ENCODE assay signal across 16 mouse cellular contexts in genomic region chr13:81132691-81133090, GRCm38 (mm10).
DNase-seq lines count a peak whose midpoint lies in the region; ATAC-seq lines count a peak whose summit lies in the region.
"Had no signal": no experiment of that assay in that cellular context is flagged by ENCODE, and none has a peak within 500 bp of the region (broad histone marks: within the 10 kb centered on the region; RNA-seq: fewer than 3 reads in every experiment).

No protein-coding gene starts in this region.

- H3K4me2 ChIP-seq in limb, embryonic 11.5 days (ENCODE audit: low read depth, severe bottlenecking) = no peak overlapping the region
- no peak overlapping the region; the same call in 1 of the 2 replicates for H3K4me2 ChIP-seq in heart, embryonic 16.5 days (ENCODE audit: low read depth, low read length)
- no peak overlapping the region for H3K4me2 ChIP-seq in forebrain, embryonic 15.5 days (replicated peaks)
- no peak overlapping the region for H3K4me2 ChIP-seq in midbrain, embryonic 14.5 days (ENCODE audit: low read length)
- H3K4me2 ChIP-seq: hindbrain, embryonic 15.5 days; midbrain, embryonic 13.5 days had no signal

- 76% methylated on average over 5 of the region's 5 CpGs for WGBS in heart, embryonic 10.5 days
- 66% methylated on average over 5 of the region's 5 CpGs for WGBS in limb, embryonic 11.5 days
- WGBS in limb, embryonic 10.5 days = 77% methylated on average over 5 of the region's 5 CpGs
- WGBS in heart, embryonic 16.5 days = 82% methylated on average over 5 of the region's 5 CpGs
- WGBS in forebrain, embryonic 15.5 days = 50% methylated on average over 5 of the region's 5 CpGs
- WGBS in midbrain, embryonic 14.5 days = 77% methylated on average over 5 of the region's 5 CpGs

- no peaks in the 10 kb centered on the region for H3K27me3 ChIP-seq in heart, embryonic 10.5 days (ENCODE audit: insufficient read depth, poor library complexity, severe bottlenecking)
- H3K27me3 ChIP-seq in limb, embryonic 11.5 days (ENCODE audit: control insufficient read depth, insufficient read depth, low read length) = no peaks in the 10 kb centered on the region
- no peaks in the 10 kb centered on the region for H3K27me3 ChIP-seq in limb, embryonic 10.5 days (ENCODE audit: low read depth, poor library complexity, severe bottlenecking)
- H3K27me3 ChIP-seq in heart, embryonic 16.5 days (ENCODE audit: control insufficient read depth, insufficient read depth, low read length) = no peaks in the 10 kb centered on the region
- H3K27me3 ChIP-seq in forebrain, embryonic 15.5 days = no peaks in the 10 kb centered on the region
- no peaks in the 10 kb centered on the region for H3K27me3 ChIP-seq in midbrain, embryonic 14.5 days (ENCODE audit: control insufficient read depth, insufficient read depth, low read length)
- H3K27me3 ChIP-seq: hindbrain, embryonic 15.5 days; midbrain, embryonic 13.5 days; Patski had no signal

- DNase-seq in heart, embryonic 10.5 days (ENCODE audit: low spot score) = no peak
- DNase-seq in heart, adult 9 months (ENCODE audit: low spot score in 2 of 2) = no peak
- DNase-seq in limb, embryonic 11.5 days (ENCODE audit: low spot score) = peak; percentile 17
- DNase-seq in limb, embryonic 10.5 days (ENCODE audit: low spot score) = no peak
- peak; percentile 55 for DNase-seq in adipocyte (ENCODE audit: low spot score)
- DNase-seq in midbrain, embryonic 14.5 days = no peak
- DNase-seq: B cell, adult 2 months; cerebellum, adult 11 months; cerebellum, postnatal 36 days; gastrocnemius, postnatal 25 days; thymus, adult 18-20 months had no signal

- no peaks in the 10 kb centered on the region for H3K36me3 ChIP-seq in heart, embryonic 10.5 days
- H3K36me3 ChIP-seq in limb, embryonic 11.5 days (ENCODE audit: control insufficient read depth, insufficient read depth, low read length) = no peaks in the 10 kb centered on the region
- no peaks in the 10 kb centered on the region for H3K36me3 ChIP-seq in limb, embryonic 10.5 days
- no peaks in the 10 kb centered on the region for H3K36me3 ChIP-seq in heart, embryonic 16.5 days (ENCODE audit: control insufficient read depth, insufficient read depth)
- no peaks in the 10 kb centered on the region for H3K36me3 ChIP-seq in forebrain, embryonic 15.5 days
- no peaks in the 10 kb centered on the region for H3K36me3 ChIP-seq in midbrain, embryonic 14.5 days (ENCODE audit: control insufficient read depth, insufficient read depth, low read length)
- H3K36me3 ChIP-seq: hindbrain, embryonic 15.5 days; midbrain, embryonic 13.5 days had no signal

- ATAC-seq in limb, embryonic 11.5 days (ENCODE audit: insufficient number of reproducible peaks, low FRiP score, low TSS enrichment, low read depth) = no peak
- no peak for ATAC-seq in heart, embryonic 16.5 days (replicated peaks; ENCODE audit: extremely low read depth, insufficient read depth, low FRiP score)
- ATAC-seq in forebrain, embryonic 15.5 days (replicated peaks) = no peak
- ATAC-seq in midbrain, embryonic 14.5 days (ENCODE audit: low FRiP score, low TSS enrichment) = no peak
- ATAC-seq: midbrain, embryonic 13.5 days had no signal

- H3K4me1 ChIP-seq in heart, embryonic 10.5 days = peaks cover 47% of the 10 kb centered on the region
- H3K4me1 ChIP-seq in limb, embryonic 11.5 days (ENCODE audit: control insufficient read depth, insufficient read depth, low read length) = no peaks in the 10 kb centered on the region
- peaks cover 24% of the 10 kb centered on the region for H3K4me1 ChIP-seq in limb, embryonic 10.5 days
- H3K4me1 ChIP-seq in heart, embryonic 16.5 days (ENCODE audit: control insufficient read depth, insufficient read depth, low read length) = peaks cover 40% of the 10 kb centered on the region
- H3K4me1 ChIP-seq in forebrain, embryonic 15.5 days = peaks cover 13% of the 10 kb centered on the region; the same call in 1 of the 2 replicates
- H3K4me1 ChIP-seq in midbrain, embryonic 14.5 days (ENCODE audit: control insufficient read depth, insufficient read depth, low read length) = no peaks in the 10 kb centered on the region

- H3K9ac ChIP-seq in limb, embryonic 11.5 days (ENCODE audit: low read length) = no peak overlapping the region
- peak overlapping the region; percentile 40; the same call in 1 of the 2 replicates for H3K9ac ChIP-seq in heart, embryonic 16.5 days (ENCODE audit: low read length)
- H3K9ac ChIP-seq in forebrain, embryonic 15.5 days (replicated peaks) = no peak overlapping the region
- no peak overlapping the region for H3K9ac ChIP-seq in midbrain, embryonic 14.5 days (replicated peaks; ENCODE audit: low read length)
- H3K9ac ChIP-seq: hindbrain, embryonic 15.5 days; midbrain, embryonic 13.5 days had no signal

- peak overlapping the region; percentile 81 for H3K27ac ChIP-seq in heart, embryonic 10.5 days
- H3K27ac ChIP-seq in limb, embryonic 11.5 days (replicated peaks; ENCODE audit: low read depth, low read length) = no peak overlapping the region
- H3K27ac ChIP-seq in limb, embryonic 10.5 days = no peak overlapping the region
- peak overlapping the region; percentile 86 for H3K27ac ChIP-seq in heart, embryonic 16.5 days (ENCODE audit: low read length)
- no peak overlapping the region for H3K27ac ChIP-seq in forebrain, embryonic 15.5 days (replicated peaks)
- no peak overlapping the region for H3K27ac ChIP-seq in midbrain, embryonic 14.5 days (replicated peaks; ENCODE audit: low read depth, low read length)
- H3K27ac ChIP-seq: hindbrain, embryonic 15.5 days; midbrain, embryonic 13.5 days had no signal

- no peaks in the 10 kb centered on the region for H3K9me3 ChIP-seq in heart, embryonic 10.5 days
- no peaks in the 10 kb centered on the region for H3K9me3 ChIP-seq in limb, embryonic 11.5 days (ENCODE audit: control insufficient read depth, low read length)
- H3K9me3 ChIP-seq in limb, embryonic 10.5 days (replicated peaks) = no peaks in the 10 kb centered on the region
- no peaks in the 10 kb centered on the region for H3K9me3 ChIP-seq in heart, embryonic 16.5 days (replicated peaks; ENCODE audit: control insufficient read depth, low read length)
- no peaks in the 10 kb centered on the region for H3K9me3 ChIP-seq in forebrain, embryonic 15.5 days
- H3K9me3 ChIP-seq in midbrain, embryonic 14.5 days (ENCODE audit: control insufficient read depth, low read length) = no peaks in the 10 kb centered on the region
- H3K9me3 ChIP-seq: hindbrain, embryonic 15.5 days; midbrain, embryonic 13.5 days had no signal

- H3K4me3 ChIP-seq in heart, embryonic 10.5 days = no peak overlapping the region
- H3K4me3 ChIP-seq in limb, embryonic 11.5 days (ENCODE audit: low read depth, low read length) = no peak overlapping the region
- no peak overlapping the region for H3K4me3 ChIP-seq in limb, embryonic 10.5 days
- H3K4me3 ChIP-seq in heart, embryonic 16.5 days (ENCODE audit: low read length) = no peak overlapping the region
- H3K4me3 ChIP-seq in forebrain, embryonic 15.5 days = no peak overlapping the region
- H3K4me3 ChIP-seq in midbrain, embryonic 14.5 days (replicated peaks; ENCODE audit: low read depth, low read length) = no peak overlapping the region
- H3K4me3 ChIP-seq: hindbrain, embryonic 15.5 days; midbrain, embryonic 13.5 days had no signal

Comparison
In these comparisons a context has a peak if more than half of its experiments do, and no peak if none do; other contexts are left out.
1. DNase-seq: peak in limb, embryonic 11.5 days (single experiment) and adipocyte (single experiment); none in heart, embryonic 10.5 days (single experiment), heart, adult 9 months (0 of 2), limb, embryonic 10.5 days (single experiment) and midbrain, embryonic 14.5 days (single experiment).
2. H3K27ac ChIP-seq: peak in heart, embryonic 10.5 days (single experiment) and heart, embryonic 16.5 days (single experiment); none in limb, embryonic 11.5 days (single experiment), limb, embryonic 10.5 days (single experiment), forebrain, embryonic 15.5 days (single experiment) and midbrain, embryonic 14.5 days (single experiment).